Mouse (Mus musculus): Measurements from ENCODE around the gene Apmap. TPM values are rescaled to one million over a fixed set of nuclear protein-coding genes. Genes with fewer than 3 reads are reported as not detected.

Gene Apmap
- polyA plus RNA-seq, 1 experiment from 2014 or later = 26.2 TPM

- WGBS (ENCODE audit: insufficient replicate concordance) = 82% methylated on average over 4 of the region's 4 CpGs
- no peak overlapping the region for H3K4me3 ChIP-seq (replicated peaks)
- H3K4me2 ChIP-seq = no peak overlapping the region
- no peak overlapping the region for H3K9ac ChIP-seq
- H3K36me3 ChIP-seq = peaks cover 38% of the 10 kb centered on the region
- ATAC-seq (ENCODE audit: low read depth) (no peak), DNase-seq (no peak)
- H3K27me3 ChIP-seq = no peaks in the 10 kb centered on the region
- H3K9me3 ChIP-seq (replicated peaks) = no peaks in the 10 kb centered on the region
- no peak overlapping the region for H3K27ac ChIP-seq
- peaks cover 56% of the 10 kb centered on the region for H3K4me1 ChIP-seq (replicated peaks)
Observed at GRCm38 (mm10) chr2:150645225-150645624, 36.9 kb upstream of the Apmap start.

GRCm38 (mm10) chr2:150643726-150644415 lies 35.5 kb upstream of the Apmap start:
- no peak overlapping the region for H3K4me2 ChIP-seq
- H3K27me3 ChIP-seq = no peaks in the 10 kb centered on the region
- no peaks in the 10 kb centered on the region for H3K9me3 ChIP-seq (replicated peaks)
- no peak overlapping the region for H3K9ac ChIP-seq
- H3K4me1 ChIP-seq (replicated peaks) = peaks cover 51% of the 10 kb centered on the region
- H3K4me3 ChIP-seq (replicated peaks) = no peak overlapping the region
- ATAC-seq (ENCODE audit: low read depth) (peak; percentile 67), DNase-seq (no peak)
- WGBS (ENCODE audit: insufficient replicate concordance) = 76% methylated on average over 8 of the region's 8 CpGs
- no peak overlapping the region for H3K27ac ChIP-seq
- peaks cover 47% of the 10 kb centered on the region for H3K36me3 ChIP-seq

GRCm38 (mm10) chr2:150643166-150643565 lies 34.8 kb upstream of the Apmap start:
- H3K4me1 ChIP-seq (replicated peaks) = peaks cover 52% of the 10 kb centered on the region
- H3K4me2 ChIP-seq = no peak overlapping the region
- H3K36me3 ChIP-seq = peaks cover 54% of the 10 kb centered on the region
- DNase-seq (no peak), ATAC-seq (ENCODE audit: low read depth) (no peak)
- H3K9me3 ChIP-seq (replicated peaks) = no peaks in the 10 kb centered on the region
- WGBS (ENCODE audit: insufficient replicate concordance) = 74% methylated on average over 1 of the region's 1 CpGs
- H3K27me3 ChIP-seq = no peaks in the 10 kb centered on the region
- H3K9ac ChIP-seq = no peak overlapping the region
- H3K4me3 ChIP-seq (replicated peaks) = no peak overlapping the region
- H3K27ac ChIP-seq = no peak overlapping the region

GRCm38 (mm10) chr2:150638370-150638733 lies 30.0 kb upstream of the Apmap start:
- Histone ChIP-seq H3K36me3 (peaks cover 91% of the 10 kb centered on the region), H3K4me2 (0 out of 2 replicates have a peak overlapping the region, but pooled peaks have one; percentile 14), H3K9ac (peak overlapping the region; percentile 27; the same call in 1 of the 2 replicates), H3K27me3 (no peaks in the 10 kb centered on the region), H3K27ac (peak overlapping the region; percentile 71), H3K4me3 (replicated peaks) (no peak overlapping the region), H3K9me3 (replicated peaks) (no peaks in the 10 kb centered on the region), H3K4me1 (replicated peaks) (peaks cover 41% of the 10 kb centered on the region)
- DNase-seq = no peak
- peak; percentile 85 for ATAC-seq (ENCODE audit: low read depth)
- WGBS (ENCODE audit: insufficient replicate concordance) = 30% methylated on average over 2 of the region's 2 CpGs

GRCm38 (mm10) chr2:150637702-150638369 lies 29.5 kb upstream of the Apmap start:
- 74% methylated on average over 6 of the region's 6 CpGs for WGBS (ENCODE audit: insufficient replicate concordance)
- Histone ChIP-seq H3K27ac (peak overlapping the region; percentile 64), H3K4me2 (0 out of 2 replicates have a peak overlapping the region, but pooled peaks have one; percentile 14), H3K27me3 (no peaks in the 10 kb centered on the region), H3K36me3 (peaks cover 92% of the 10 kb centered on the region), H3K4me3 (replicated peaks) (no peak overlapping the region), H3K9ac (0 out of 2 replicates have a peak overlapping the region, but pooled peaks have one; percentile 27), H3K9me3 (replicated peaks) (no peaks in the 10 kb centered on the region), H3K4me1 (replicated peaks) (peaks cover 39% of the 10 kb centered on the region)
- DNase-seq (no peak), ATAC-seq (ENCODE audit: low read depth) (no peak)

GRCm38 (mm10) chr2:150635877-150636446 lies 27.6 kb upstream of the Apmap start:
- Histone ChIP-seq H3K9ac (no peak overlapping the region), H3K4me3 (replicated peaks) (no peak overlapping the region), H3K27me3 (no peaks in the 10 kb centered on the region), H3K27ac (no peak overlapping the region), H3K9me3 (replicated peaks) (no peaks in the 10 kb centered on the region), H3K36me3 (peaks cover 87% of the 10 kb centered on the region), H3K4me1 (replicated peaks) (peaks cover 39% of the 10 kb centered on the region), H3K4me2 (no peak overlapping the region)
- DNase-seq = no peak
- 41% methylated on average over 3 of the region's 3 CpGs for WGBS (ENCODE audit: insufficient replicate concordance)
- ATAC-seq (ENCODE audit: low read depth) = peak; percentile 81

- Histone ChIP-seq H3K9ac (no peak overlapping the region), H3K27ac (no peak overlapping the region), H3K9me3 (replicated peaks) (no peaks in the 10 kb centered on the region), H3K36me3 (peaks cover 87% of the 10 kb centered on the region), H3K4me2 (no peak overlapping the region), H3K27me3 (no peaks in the 10 kb centered on the region), H3K4me3 (replicated peaks) (no peak overlapping the region), H3K4me1 (replicated peaks) (no peaks in the 10 kb centered on the region)
- ATAC-seq (ENCODE audit: low read depth) = no peak
- DNase-seq = no peak
- WGBS (ENCODE audit: insufficient replicate concordance) = 76% methylated on average over 4 of the region's 4 CpGs
Observed at GRCm38 (mm10) chr2:150629255-150629654, 20.9 kb upstream of the Apmap start.

GRCm38 (mm10) chr2:150627140-150627539 lies 18.8 kb upstream of the Apmap start:
- Histone ChIP-seq H3K4me2 (no peak overlapping the region), H3K9me3 (replicated peaks) (no peaks in the 10 kb centered on the region), H3K4me1 (replicated peaks) (no peaks in the 10 kb centered on the region), H3K27ac (no peak overlapping the region), H3K27me3 (no peaks in the 10 kb centered on the region), H3K36me3 (peaks cover 92% of the 10 kb centered on the region), H3K9ac (no peak overlapping the region), H3K4me3 (replicated peaks) (no peak overlapping the region)
- DNase-seq (no peak), ATAC-seq (ENCODE audit: low read depth) (peak; percentile 17; the same call in 1 of the 2 replicates)
- 46% methylated on average over 6 of the region's 6 CpGs for WGBS (ENCODE audit: insufficient replicate concordance)

GRCm38 (mm10) chr2:150624926-150625325 lies 16.6 kb upstream of the Apmap start:
- DNase-seq (no peak), ATAC-seq (ENCODE audit: low read depth) (no peak)
- Histone ChIP-seq H3K36me3 (peaks cover 96% of the 10 kb centered on the region), H3K27me3 (no peaks in the 10 kb centered on the region), H3K4me2 (no peak overlapping the region), H3K27ac (no peak overlapping the region), H3K4me3 (replicated peaks) (no peak overlapping the region), H3K9me3 (replicated peaks) (no peaks in the 10 kb centered on the region), H3K9ac (no peak overlapping the region), H3K4me1 (replicated peaks) (no peaks in the 10 kb centered on the region)
- 86% methylated on average over 8 of the region's 8 CpGs for WGBS (ENCODE audit: insufficient replicate concordance)

GRCm38 (mm10) chr2:150623957-150624356 lies 15.6 kb upstream of the Apmap start:
- 85% methylated on average over 3 of the region's 3 CpGs for WGBS (ENCODE audit: insufficient replicate concordance)
- Histone ChIP-seq H3K4me3 (replicated peaks) (no peak overlapping the region), H3K9ac (no peak overlapping the region), H3K27ac (no peak overlapping the region), H3K36me3 (peaks cover 96% of the 10 kb centered on the region), H3K9me3 (replicated peaks) (no peaks in the 10 kb centered on the region), H3K27me3 (no peaks in the 10 kb centered on the region), H3K4me2 (no peak overlapping the region), H3K4me1 (replicated peaks) (no peaks in the 10 kb centered on the region)
- ATAC-seq (ENCODE audit: low read depth) (no peak), DNase-seq (no peak)

GRCm38 (mm10) chr2:150621698-150622097 lies 13.3 kb upstream of the Apmap start:
- Histone ChIP-seq H3K27me3 (no peaks in the 10 kb centered on the region), H3K9ac (no peak overlapping the region), H3K4me2 (no peak overlapping the region), H3K4me3 (replicated peaks) (no peak overlapping the region), H3K27ac (no peak overlapping the region), H3K9me3 (replicated peaks) (no peaks in the 10 kb centered on the region), H3K36me3 (peaks cover 96% of the 10 kb centered on the region), H3K4me1 (replicated peaks) (no peaks in the 10 kb centered on the region)
- no peak for ATAC-seq (ENCODE audit: low read depth)
- no peak for DNase-seq
- 59% methylated on average over 3 of the region's 3 CpGs for WGBS (ENCODE audit: insufficient replicate concordance)

All from liver, embryonic 13.5 days (tissue).